Mouse (Mus musculus) cerebellum, adult 2 months (tissue): Measurements from ENCODE around the gene Gsta3.

Experiments used
- CTCF ChIP-seq: fragments of 200-500 bp; IDR thresholded peaks from 2 replicates; pipeline ENCODE4 v1.5.1; 2011; ENCODE audit warnings: low read depth, mild to moderate bottlenecking, control low read depth, low read length, moderate library complexity, borderline replicate concordance; ENCODE audit not compliant: insufficient read depth
- POLR2A ChIP-seq: fragments of 200-500 bp; IDR thresholded peaks from 2 replicates; pipeline ENCODE4 v1.6.1; 2011; ENCODE audit warnings: low read length, control low read depth, borderline replicate concordance; ENCODE audit not compliant: insufficient read depth

- TF ChIP-seq CTCF (no peak), POLR2A (no peak)
Measured at GRCm38 (mm10) chr1:21272056-21272431, 31.7 kb downstream of the Gsta3 start.
